Comparison of ENCODE assay signal across 17 mouse cellular contexts in genomic region chr13:89619064-89619463, GRCm38 (mm10).
DNase-seq lines count a peak whose midpoint lies in the region; ATAC-seq and TF ChIP-seq lines count a peak whose summit lies in the region.
"Had no signal": no experiment of that assay in that cellular context is flagged by ENCODE, and none has a peak within 500 bp of the region (broad histone marks: within the 10 kb centered on the region; RNA-seq: fewer than 3 reads in every experiment).

No protein-coding gene starts in this region.

- no peak overlapping the region for H3K9ac ChIP-seq in kidney, postnatal 0 days (ENCODE audit: low read depth, low read length)
- H3K9ac ChIP-seq in liver, postnatal 0 days (replicated peaks) = no peak overlapping the region
- no peak overlapping the region for H3K9ac ChIP-seq in liver, embryonic 12.5 days
- H3K9ac ChIP-seq in midbrain, embryonic 15.5 days = no peak overlapping the region
- H3K9ac ChIP-seq: embryonic facial prominence, embryonic 12.5 days; forebrain, embryonic 15.5 days; heart, embryonic 13.5 days; hindbrain, embryonic 15.5 days had no signal

- DNase-seq in embryo, embryonic 11 days = peak; percentile 5
- DNase-seq in embryo, embryonic 10.5 days (ENCODE audit: low spot score) = no peak
- no peak for DNase-seq in kidney, postnatal 0 days (ENCODE audit: low spot score)
- no peak for DNase-seq in kidney, postnatal 10 days
- no peak for DNase-seq in liver, postnatal 0 days
- DNase-seq: adrenal gland, adult 2 months; adrenal gland, postnatal 36 days; cerebellum, adult 2 months; cerebellum, postnatal 10 days; gastrocnemius, postnatal 10 days; heart, postnatal 36 days had no signal

- WGBS in kidney, postnatal 0 days = 83% methylated on average over 3 of the region's 3 CpGs
- WGBS in liver, postnatal 0 days (ENCODE audit: insufficient replicate concordance) = 70% methylated on average over 3 of the region's 3 CpGs
- WGBS in liver, embryonic 12.5 days (ENCODE audit: insufficient replicate concordance) = 67% methylated on average over 3 of the region's 3 CpGs
- 86% methylated on average over 3 of the region's 3 CpGs for WGBS in midbrain, embryonic 15.5 days

- no peak for ATAC-seq in kidney, postnatal 0 days (replicated peaks; ENCODE audit: low FRiP score, low read depth)
- ATAC-seq in liver, postnatal 0 days = no peak
- ATAC-seq in liver, embryonic 12.5 days = no peak
- ATAC-seq in midbrain, embryonic 15.5 days (replicated peaks) = no peak
- ATAC-seq: forebrain, embryonic 15.5 days had no signal

- H3K4me2 ChIP-seq in kidney, postnatal 0 days (ENCODE audit: low read length) = no peak overlapping the region
- H3K4me2 ChIP-seq in liver, postnatal 0 days (ENCODE audit: low read depth, low read length) = no peak overlapping the region
- no peak overlapping the region for H3K4me2 ChIP-seq in liver, embryonic 12.5 days
- no peak overlapping the region for H3K4me2 ChIP-seq in midbrain, embryonic 15.5 days
- H3K4me2 ChIP-seq: embryonic facial prominence, embryonic 12.5 days; forebrain, embryonic 15.5 days; heart, embryonic 13.5 days; hindbrain, embryonic 15.5 days had no signal

- H3K4me1 ChIP-seq in kidney, postnatal 0 days (replicated peaks; ENCODE audit: insufficient read depth, low read length) = no peaks in the 10 kb centered on the region
- H3K4me1 ChIP-seq in liver, postnatal 0 days (ENCODE audit: insufficient read depth) = no peaks in the 10 kb centered on the region
- no peaks in the 10 kb centered on the region for H3K4me1 ChIP-seq in liver, embryonic 12.5 days
- H3K4me1 ChIP-seq in midbrain, embryonic 15.5 days = no peaks in the 10 kb centered on the region
- H3K4me1 ChIP-seq: embryonic facial prominence, embryonic 12.5 days; forebrain, embryonic 15.5 days; heart, embryonic 13.5 days; hindbrain, embryonic 15.5 days had no signal

- TF ChIP-seq CTCF in kidney, postnatal 0 days (IDR thresholded peaks at IDR 0.05; ENCODE audit: low read depth) = peak; percentile 21; the same call in 1 of the 2 replicates
- TF ChIP-seq CTCF in liver, postnatal 0 days (IDR thresholded peaks at IDR 0.05; ENCODE audit: low read depth) = 0 out of 2 replicates have a peak, but pooled peaks have one; percentile 10

- H3K27ac ChIP-seq in kidney, postnatal 0 days = no peak overlapping the region
- no peak overlapping the region for H3K27ac ChIP-seq in liver, postnatal 0 days (ENCODE audit: low read depth)
- H3K27ac ChIP-seq in liver, embryonic 12.5 days = no peak overlapping the region
- H3K27ac ChIP-seq in midbrain, embryonic 15.5 days = no peak overlapping the region
- H3K27ac ChIP-seq: embryonic facial prominence, embryonic 12.5 days; forebrain, embryonic 15.5 days; heart, embryonic 13.5 days; hindbrain, embryonic 15.5 days had no signal

- no peaks in the 10 kb centered on the region for H3K9me3 ChIP-seq in kidney, postnatal 0 days (replicated peaks; ENCODE audit: low read length)
- H3K9me3 ChIP-seq in liver, postnatal 0 days (ENCODE audit: low read length) = no peaks in the 10 kb centered on the region
- no peaks in the 10 kb centered on the region for H3K9me3 ChIP-seq in liver, embryonic 12.5 days (replicated peaks)
- H3K9me3 ChIP-seq in midbrain, embryonic 15.5 days = no peaks in the 10 kb centered on the region
- H3K9me3 ChIP-seq: embryonic facial prominence, embryonic 12.5 days; forebrain, embryonic 15.5 days; heart, embryonic 13.5 days; hindbrain, embryonic 15.5 days had no signal

- no peak for TF ChIP-seq EP300 in liver, postnatal 0 days (IDR thresholded peaks at IDR 0.05; ENCODE audit: low read depth)

- H3K27me3 ChIP-seq in kidney, postnatal 0 days (ENCODE audit: insufficient read depth, low read length) = no peaks in the 10 kb centered on the region
- H3K27me3 ChIP-seq in liver, postnatal 0 days (ENCODE audit: insufficient read depth, low read length) = no peaks in the 10 kb centered on the region
- H3K27me3 ChIP-seq in liver, embryonic 12.5 days (replicated peaks) = no peaks in the 10 kb centered on the region
- H3K27me3 ChIP-seq in midbrain, embryonic 15.5 days (replicated peaks) = no peaks in the 10 kb centered on the region
- H3K27me3 ChIP-seq: embryonic facial prominence, embryonic 12.5 days; forebrain, embryonic 15.5 days; heart, embryonic 13.5 days; hindbrain, embryonic 15.5 days had no signal

- H3K4me3 ChIP-seq in kidney, postnatal 0 days (replicated peaks; ENCODE audit: low read depth, low read length) = no peak overlapping the region
- H3K4me3 ChIP-seq in liver, postnatal 0 days (ENCODE audit: low read depth, low read length) = no peak overlapping the region
- H3K4me3 ChIP-seq in liver, embryonic 12.5 days = no peak overlapping the region
- no peak overlapping the region for H3K4me3 ChIP-seq in midbrain, embryonic 15.5 days
- H3K4me3 ChIP-seq: embryonic facial prominence, embryonic 12.5 days; forebrain, embryonic 15.5 days; heart, embryonic 13.5 days; hindbrain, embryonic 15.5 days had no signal

- no peaks in the 10 kb centered on the region for H3K36me3 ChIP-seq in kidney, postnatal 0 days (ENCODE audit: insufficient read depth, low read length)
- H3K36me3 ChIP-seq in liver, postnatal 0 days (replicated peaks; ENCODE audit: insufficient read depth, low read length) = no peaks in the 10 kb centered on the region
- H3K36me3 ChIP-seq in liver, embryonic 12.5 days = no peaks in the 10 kb centered on the region
- H3K36me3 ChIP-seq in midbrain, embryonic 15.5 days (replicated peaks) = no peaks in the 10 kb centered on the region
- H3K36me3 ChIP-seq: embryonic facial prominence, embryonic 12.5 days; forebrain, embryonic 15.5 days; heart, embryonic 13.5 days; hindbrain, embryonic 15.5 days had no signal
